Mouse (Mus musculus) olfactory bulb, adult 2 months (tissue): Measurements from ENCODE around the gene Tmem101.

ENCODE experiments used
- CTCF ChIP-seq: fragments of 200-500 bp; IDR thresholded peaks from 2 replicates; pipeline ENCODE4 v1.5.1; 2012; ENCODE audit warnings: low read depth, mild to moderate bottlenecking, low read length, moderate library complexity; ENCODE audit not compliant: insufficient read depth
- POLR2A ChIP-seq: fragments of 200-500 bp; IDR thresholded peaks from 2 replicates; pipeline ENCODE4 v1.6.1; 2012; ENCODE audit warnings: mild to moderate bottlenecking, low read depth, low read length, moderate library complexity; ENCODE audit not compliant: insufficient read depth

GRCm38 (mm10) chr11:102193657-102194440 lies 37.6 kb upstream of the Tmem101 start:
- TF ChIP-seq CTCF (no peak), POLR2A (no peak)
